Mouse (Mus musculus) heart, adult 2 months (tissue): ENCODE results near the gene Cul1.

Experiments used
- CTCF ChIP-seq: fragments of 200-600 bp; IDR thresholded peaks from 2 replicates; pipeline ENCODE4 v1.8.1; 2022; ENCODE audit warnings: antibody characterized with exemption, mild to moderate bottlenecking, moderate library complexity
- EP300 ChIP-seq: fragments of 200-500 bp; IDR thresholded peaks from 2 replicates; pipeline ENCODE4 v1.6.1; 2011; ENCODE audit warnings: low read depth, low read length, control low read depth; ENCODE audit not compliant: insufficient read depth
- POLR2A ChIP-seq: fragments of 200-500 bp; IDR thresholded peaks from 2 replicates; pipeline ENCODE4 v1.6.1; 2011; ENCODE audit warnings: mild to moderate bottlenecking, low read depth, low read length, control low read depth; ENCODE audit not compliant: insufficient read depth

DNA sequence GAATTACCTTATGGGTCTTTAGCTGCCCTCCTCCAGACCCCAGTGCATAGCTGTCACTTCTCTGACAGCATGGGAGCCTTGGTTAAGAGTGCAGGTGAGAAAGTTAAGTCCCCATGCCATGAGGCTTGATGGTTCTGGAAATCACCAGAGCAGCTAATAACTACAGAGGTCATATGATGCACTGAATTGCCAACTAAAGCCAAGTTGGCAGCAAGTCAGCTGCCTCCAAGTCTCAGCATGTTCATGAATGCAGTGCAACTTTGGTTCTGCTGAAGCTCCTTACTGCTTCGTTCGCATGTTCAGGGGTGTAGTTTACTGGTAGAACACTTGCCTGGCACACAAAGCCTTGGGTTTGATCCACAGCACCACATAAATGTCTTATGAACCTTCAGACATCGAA, 69.2 kb downstream of the Cul1 start:
- TF ChIP-seq CTCF, result no peak
- TF ChIP-seq EP300, result no peak
- no peak for TF ChIP-seq POLR2A
